Mouse (Mus musculus) C2C12 (cell line): ENCODE measurements around the gene Ndufa5. TPM values are rescaled to one million over a fixed set of nuclear protein-coding genes. Genes with fewer than 3 reads are reported as not detected.

Source experiments
- H3K27me3 ChIP-seq: one replicate; pipeline ENCODE4 v1.6.1; 2011; ENCODE audit not compliant: control insufficient read depth, insufficient read depth, insufficient read length
- H3K36me3 ChIP-seq: one replicate; pipeline ENCODE4 v1.6.1; 2011; ENCODE audit not compliant: control insufficient read depth, insufficient read depth
- H3K4me3 ChIP-seq: one replicate; pipeline ENCODE4 v1.5.1; 2011; ENCODE audit warnings: mild to moderate bottlenecking, control low read depth; ENCODE audit not compliant: poor library complexity, insufficient read depth, severe bottlenecking
- H3K79me2 ChIP-seq: one replicate; pipeline ENCODE4 v1.6.1; 2011; ENCODE audit not compliant: control insufficient read depth, insufficient read depth
- H3K79me3 ChIP-seq: one replicate; pipeline ENCODE4 v1.6.1; 2011; ENCODE audit warnings: low read depth, control low read depth
- H3ac ChIP-seq: one replicate; pipeline ENCODE3; 2011; ENCODE audit warnings: low read depth; ENCODE audit not compliant: control insufficient read depth, insufficient read length
- CEBPB ChIP-seq: IDR thresholded peaks from one replicate; pipeline ENCODE4 v1.6.1; 2011; ENCODE audit warnings: low read depth, mild to moderate bottlenecking, control low read depth, moderate library complexity
- CTCF ChIP-seq: IDR thresholded peaks from one replicate; pipeline ENCODE4 v1.5.1; 2011; ENCODE audit not compliant: control insufficient read depth, insufficient read depth, insufficient read length
- FOSL1 ChIP-seq: IDR thresholded peaks from one replicate; pipeline ENCODE4 v1.8.0; 2011; ENCODE audit warnings: mild to moderate bottlenecking, low read length; ENCODE audit not compliant: poor library complexity, insufficient read depth, severe bottlenecking
- MAX ChIP-seq: IDR thresholded peaks from one replicate; pipeline ENCODE4 v1.6.1; 2011; ENCODE audit warnings: mild to moderate bottlenecking, control low read depth
- MYOD1 ChIP-seq: IDR thresholded peaks from one replicate; pipeline ENCODE4 v1.6.1; 2011; ENCODE audit warnings: low read depth; ENCODE audit not compliant: control insufficient read depth, insufficient read length
- MYOG ChIP-seq: IDR thresholded peaks from one replicate; pipeline ENCODE4 v1.6.1; 2011; ENCODE audit not compliant: control insufficient read depth, insufficient read length; ENCODE audit errors: extremely low read depth
- USF1 ChIP-seq: IDR thresholded peaks from one replicate; pipeline ENCODE4 v1.6.1; 2011; ENCODE audit warnings: low read depth, mild to moderate bottlenecking, control low read depth, moderate library complexity
- polyA plus RNA-seq: library from polyadenylated mRNA; unstranded; fragments of >200 nt; fragmentation: generic; extraction: Trizol; gene quantifications from one replicate; pipeline ENCODE4 v1.2.1, GENCODE M21; 2012; ENCODE audit warnings: missing spikeins

Gene Ndufa5
- polyA plus RNA-seq, 1 experiment = 215 TPM

GRCm38 (mm10) chr6:24568963-24569362, 41.1 kb upstream of the Ndufa5 start:
- H3K79me2 ChIP-seq = no peaks in the 10 kb centered on the region
- no peaks in the 10 kb centered on the region for H3K36me3 ChIP-seq
- no peaks in the 10 kb centered on the region for H3K79me3 ChIP-seq
- H3K27me3 ChIP-seq = no peaks in the 10 kb centered on the region
- H3K4me3 ChIP-seq = no peak overlapping the region
- no peak overlapping the region for H3ac ChIP-seq
- TF ChIP-seq FOSL1 (no peak), MAX (no peak), USF1 (no peak), CTCF (no peak), MYOG (no peak), CEBPB (no peak), MYOD1 (no peak)

GRCm38 (mm10) chr6:24564886-24565285, 37.1 kb upstream of the Ndufa5 start:
- Histone ChIP-seq H3ac (no peak overlapping the region), H3K36me3 (no peaks in the 10 kb centered on the region), H3K79me3 (no peaks in the 10 kb centered on the region), H3K4me3 (no peak overlapping the region), H3K27me3 (no peaks in the 10 kb centered on the region), H3K79me2 (no peaks in the 10 kb centered on the region)
- TF ChIP-seq MYOG = no peak
- TF ChIP-seq MAX = no peak
- TF ChIP-seq FOSL1 = no peak
- no peak for TF ChIP-seq MYOD1
- TF ChIP-seq CEBPB = no peak
- TF ChIP-seq USF1 = no peak
- no peak for TF ChIP-seq CTCF

GRCm38 (mm10) chr6:24564081-24564480, 36.3 kb upstream of the Ndufa5 start:
- no peak overlapping the region for H3K4me3 ChIP-seq
- TF ChIP-seq CTCF (no peak), MYOD1 (no peak), MYOG (no peak), FOSL1 (no peak), USF1 (no peak), MAX (no peak), CEBPB (no peak)
- no peaks in the 10 kb centered on the region for H3K36me3 ChIP-seq
- no peaks in the 10 kb centered on the region for H3K79me2 ChIP-seq
- H3K79me3 ChIP-seq = no peaks in the 10 kb centered on the region
- H3ac ChIP-seq = no peak overlapping the region
- H3K27me3 ChIP-seq = no peaks in the 10 kb centered on the region

- Histone ChIP-seq H3K4me3 (no peak overlapping the region), H3K79me2 (no peaks in the 10 kb centered on the region), H3K79me3 (no peaks in the 10 kb centered on the region), H3K27me3 (no peaks in the 10 kb centered on the region), H3K36me3 (no peaks in the 10 kb centered on the region), H3ac (no peak overlapping the region)
- no peak for TF ChIP-seq MAX
- TF ChIP-seq MYOD1 = no peak
- no peak for TF ChIP-seq USF1
- no peak for TF ChIP-seq CTCF
- no peak for TF ChIP-seq CEBPB
- TF ChIP-seq FOSL1 = no peak
- TF ChIP-seq MYOG = no peak
Measured at GRCm38 (mm10) chr6:24555488-24555887, 27.7 kb upstream of the Ndufa5 start.

GRCm38 (mm10) chr6:24554427-24555086, 26.7 kb upstream of the Ndufa5 start:
- Histone ChIP-seq H3K4me3 (no peak overlapping the region), H3ac (no peak overlapping the region), H3K79me3 (no peaks in the 10 kb centered on the region), H3K27me3 (no peaks in the 10 kb centered on the region), H3K36me3 (no peaks in the 10 kb centered on the region), H3K79me2 (no peaks in the 10 kb centered on the region)
- TF ChIP-seq CTCF = no peak
- TF ChIP-seq CEBPB = no peak
- TF ChIP-seq USF1 = no peak
- TF ChIP-seq MAX = no peak
- TF ChIP-seq MYOD1 = no peak
- TF ChIP-seq MYOG = no peak

- Histone ChIP-seq H3K36me3 (no peaks in the 10 kb centered on the region), H3K79me2 (no peaks in the 10 kb centered on the region), H3ac (no peak overlapping the region), H3K79me3 (no peaks in the 10 kb centered on the region), H3K27me3 (no peaks in the 10 kb centered on the region), H3K4me3 (no peak overlapping the region)
- no peak for TF ChIP-seq CTCF
- TF ChIP-seq CEBPB = no peak
- no peak for TF ChIP-seq MYOG
- TF ChIP-seq MAX = no peak
- no peak for TF ChIP-seq FOSL1
- no peak for TF ChIP-seq MYOD1
Measured at GRCm38 (mm10) chr6:24552046-24552445, 24.2 kb upstream of the Ndufa5 start.
